Mouse (Mus musculus) induced T-regulatory cell, adult 2 months (primary cell): ENCODE measurements at regions not wholly inside any gene's neighbourhood (a gene's known extent, or its start where the extent isn't known, plus 50 kb on each side); places are given as distances from the start of the nearest gene placed in this dataset.

Experiments used
- DNase-seq: peaks from one replicate; pipeline ENCODE4 v3.0.0-alpha.2; 2012; ENCODE audit warnings: low read depth

DNA sequence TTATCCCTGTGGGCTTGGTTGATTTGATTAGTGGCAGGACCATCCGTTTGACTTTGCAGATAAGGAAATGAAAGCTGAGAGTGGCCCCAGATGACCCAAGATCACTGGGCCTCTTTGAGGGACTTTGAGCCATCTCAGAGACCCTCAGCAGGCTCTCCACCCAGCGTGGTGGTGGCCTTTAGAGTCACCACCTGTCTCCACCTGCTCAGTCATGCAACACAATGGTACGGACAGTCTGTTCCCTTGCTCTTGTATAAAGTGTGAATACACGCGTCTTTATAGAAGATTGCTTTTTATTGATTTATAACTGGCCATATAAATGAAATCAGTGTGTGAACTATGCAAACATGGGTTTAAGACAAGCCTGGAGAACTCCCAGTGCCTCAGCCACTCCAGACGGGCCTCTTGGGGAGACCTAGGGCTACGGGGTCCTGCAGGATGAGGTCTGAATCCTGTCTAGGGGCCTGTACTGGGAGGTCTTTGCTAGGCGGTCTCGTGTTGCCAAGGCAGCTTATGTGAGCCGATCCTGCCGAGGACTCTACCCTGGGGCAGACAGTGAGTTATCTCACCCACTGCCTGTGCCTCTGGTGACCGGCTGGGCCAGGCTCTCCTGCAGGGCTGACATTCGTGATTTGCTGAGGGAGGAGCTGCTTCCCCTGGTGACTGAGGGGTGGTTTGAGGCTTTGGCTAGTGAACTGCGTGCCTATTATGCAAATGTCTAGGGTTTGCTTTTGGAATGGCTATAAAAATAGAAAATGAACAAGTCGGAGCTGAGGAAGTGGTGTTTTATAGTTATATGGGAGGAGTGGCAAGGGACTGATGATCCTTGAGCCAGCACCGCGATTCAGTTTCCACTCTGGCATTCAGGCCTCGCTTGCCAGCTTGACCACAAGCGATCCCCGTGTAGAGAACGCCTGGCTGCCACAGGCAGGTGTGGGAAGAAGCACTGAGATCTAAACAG is 176.5 kb downstream of the Fam43a start:
- no peak for DNase-seq

DNA sequence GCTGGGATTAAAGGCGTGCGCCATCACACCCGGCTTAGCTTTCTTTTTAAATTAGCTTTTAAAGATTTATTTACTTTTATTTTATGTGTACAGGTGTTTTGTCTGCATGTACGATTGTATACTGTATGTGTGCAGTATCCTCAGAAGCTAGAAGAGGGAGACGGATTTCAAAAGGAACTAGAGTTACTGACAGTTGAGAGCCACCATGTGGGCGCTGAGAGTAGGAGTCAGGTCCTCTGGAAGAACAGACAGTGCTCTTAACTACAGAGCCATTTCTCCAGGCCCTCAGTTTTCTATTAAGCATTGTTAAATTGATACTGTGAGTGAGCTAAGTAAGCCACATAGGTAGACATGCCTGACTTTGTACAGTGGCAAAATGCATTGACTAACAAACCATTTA is 177.9 kb downstream of the Fam43a start:
- no peak for DNase-seq

DNA sequence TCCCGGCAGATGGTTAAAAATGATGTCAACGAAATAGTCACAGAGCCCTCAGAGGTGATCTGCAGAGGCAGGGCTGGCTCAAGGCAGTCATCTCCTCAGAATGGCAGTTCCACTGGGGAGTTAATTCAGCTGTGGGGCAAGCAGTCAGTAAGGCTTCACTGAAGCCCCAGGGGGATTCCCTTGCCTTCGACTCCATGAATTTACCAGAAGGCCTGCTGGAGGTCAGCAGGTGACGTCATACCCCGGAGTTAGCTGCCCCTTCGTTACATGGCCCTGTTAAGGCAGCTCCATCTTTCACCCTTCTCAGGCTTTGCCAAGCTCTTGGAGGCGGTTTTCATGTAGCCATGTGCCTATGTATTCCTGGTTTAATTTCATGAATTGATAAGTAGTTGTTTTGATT is 178.6 kb downstream of the Fam43a start:
- no peak for DNase-seq

DNA sequence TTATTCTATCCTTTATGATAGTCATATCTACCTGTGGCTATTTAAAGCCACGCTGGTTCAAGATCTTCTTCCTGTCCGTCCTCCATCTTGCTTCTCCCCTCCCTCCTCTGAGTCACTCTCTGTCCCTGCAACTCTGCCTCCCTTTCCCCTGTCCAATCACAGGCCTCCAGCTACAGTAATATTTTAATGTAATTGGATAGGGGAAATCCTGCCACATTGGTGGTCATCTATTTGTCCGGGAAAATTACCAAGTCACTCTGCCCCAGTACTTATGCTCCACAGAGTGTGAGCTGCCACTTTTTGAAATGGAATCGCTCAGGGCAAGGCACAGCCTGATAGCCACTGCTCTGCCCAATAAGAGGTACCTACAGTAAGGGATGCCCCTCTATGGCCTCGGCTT is 179.4 kb downstream of the Fam43a start:
- DNase-seq: no peak

DNA sequence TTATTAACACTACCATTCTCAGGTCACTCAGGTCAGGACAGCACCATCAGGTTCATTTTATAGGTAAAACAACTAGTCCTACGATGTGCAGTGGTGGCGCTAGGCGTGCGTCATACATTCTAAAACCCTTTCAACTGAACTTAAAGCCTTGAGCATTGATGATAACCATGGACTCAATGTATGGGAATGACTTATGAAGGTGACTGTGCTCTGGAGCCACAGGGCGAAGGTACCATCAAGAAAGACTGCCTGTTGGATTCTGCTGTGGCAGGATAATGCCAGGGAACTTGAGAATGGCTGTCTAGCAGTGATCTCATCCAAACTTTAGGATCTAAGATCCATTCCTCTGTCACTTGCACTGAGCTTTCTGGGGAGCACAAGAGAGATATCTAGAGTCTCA is 184.7 kb downstream of the Fam43a start:
- no peak for DNase-seq

DNA sequence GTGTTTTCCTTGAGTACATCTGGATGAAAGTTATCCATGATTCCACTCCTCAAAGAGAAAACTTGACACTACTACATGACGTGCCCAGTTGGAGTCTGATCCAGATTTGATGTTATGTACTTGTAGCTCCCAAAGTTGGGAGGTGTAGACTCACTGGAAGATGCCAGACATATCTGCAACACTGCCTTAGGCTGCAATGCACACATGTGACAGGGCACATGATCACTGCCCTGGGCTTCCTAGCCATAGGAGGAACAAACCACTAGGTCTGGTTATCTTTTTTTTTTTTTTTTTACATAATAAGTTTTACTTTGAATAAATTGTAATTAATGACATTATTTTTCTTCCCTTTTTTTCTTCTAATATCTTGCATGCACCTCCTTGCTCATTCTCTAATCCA is 185.4 kb downstream of the Fam43a start:
- DNase-seq: no peak

DNA sequence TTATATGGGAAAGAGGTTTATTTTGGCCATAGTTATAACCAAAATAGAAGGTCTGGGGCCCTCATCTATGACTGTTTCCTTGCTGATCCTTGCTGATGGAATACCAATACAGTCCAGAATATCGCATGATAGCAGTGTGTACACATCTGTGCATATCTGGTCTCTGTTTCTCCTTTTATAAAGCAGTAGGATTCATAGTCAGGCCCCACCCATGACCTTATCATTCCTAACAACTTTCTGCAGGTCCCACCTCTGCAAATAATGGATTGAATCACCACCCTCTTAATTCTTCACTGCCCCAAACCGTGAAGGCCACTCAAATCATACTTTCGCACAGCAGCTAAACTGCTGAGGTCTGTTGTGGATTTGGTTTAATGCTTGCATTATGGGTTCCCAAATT is 186.5 kb downstream of the Fam43a start:
- DNase-seq: no peak

DNA sequence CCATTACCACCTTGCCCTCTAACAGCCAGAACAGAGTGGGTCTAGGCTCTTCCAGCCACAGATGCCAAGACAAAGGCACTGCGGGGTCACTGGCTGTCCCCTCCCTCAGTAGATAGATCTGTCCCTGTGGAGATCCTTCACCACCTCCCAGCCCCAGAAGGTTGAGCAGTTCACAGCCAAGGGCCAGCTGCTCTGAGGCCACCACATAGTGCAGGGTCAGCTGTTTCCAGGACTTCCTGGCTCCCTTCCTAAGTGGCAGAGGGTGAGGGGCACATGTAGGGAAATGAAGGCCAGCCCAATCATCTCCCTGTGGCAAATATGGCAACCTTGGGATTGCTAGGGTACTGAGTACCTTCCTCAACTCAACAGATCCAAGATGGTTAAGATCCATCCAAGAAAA is 187.8 kb downstream of the Fam43a start:
- no peak for DNase-seq

DNA sequence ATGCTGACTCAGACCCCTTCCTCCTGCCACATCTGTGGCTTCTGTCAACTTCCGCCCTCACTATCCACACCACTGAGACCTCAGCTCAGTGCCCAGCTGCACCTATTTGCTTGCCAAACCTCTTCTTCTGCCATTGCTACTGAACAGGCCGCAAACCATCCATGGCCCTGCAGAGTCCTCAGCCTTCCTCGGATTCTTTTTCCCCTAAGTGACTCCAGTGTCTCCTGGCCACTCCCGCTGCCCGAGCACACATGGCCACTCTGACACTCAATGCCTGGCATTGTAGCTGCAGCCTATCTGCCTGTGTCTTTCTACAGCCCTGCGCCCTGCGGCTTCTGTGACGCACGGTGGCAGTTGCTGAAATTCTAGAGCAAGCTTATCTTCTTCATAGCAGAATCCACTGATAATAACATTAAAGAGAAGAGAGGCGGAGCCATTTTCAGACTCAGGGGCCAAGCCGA is 188.8 kb downstream of the Fam43a start:
- DNase-seq: no peak

DNA sequence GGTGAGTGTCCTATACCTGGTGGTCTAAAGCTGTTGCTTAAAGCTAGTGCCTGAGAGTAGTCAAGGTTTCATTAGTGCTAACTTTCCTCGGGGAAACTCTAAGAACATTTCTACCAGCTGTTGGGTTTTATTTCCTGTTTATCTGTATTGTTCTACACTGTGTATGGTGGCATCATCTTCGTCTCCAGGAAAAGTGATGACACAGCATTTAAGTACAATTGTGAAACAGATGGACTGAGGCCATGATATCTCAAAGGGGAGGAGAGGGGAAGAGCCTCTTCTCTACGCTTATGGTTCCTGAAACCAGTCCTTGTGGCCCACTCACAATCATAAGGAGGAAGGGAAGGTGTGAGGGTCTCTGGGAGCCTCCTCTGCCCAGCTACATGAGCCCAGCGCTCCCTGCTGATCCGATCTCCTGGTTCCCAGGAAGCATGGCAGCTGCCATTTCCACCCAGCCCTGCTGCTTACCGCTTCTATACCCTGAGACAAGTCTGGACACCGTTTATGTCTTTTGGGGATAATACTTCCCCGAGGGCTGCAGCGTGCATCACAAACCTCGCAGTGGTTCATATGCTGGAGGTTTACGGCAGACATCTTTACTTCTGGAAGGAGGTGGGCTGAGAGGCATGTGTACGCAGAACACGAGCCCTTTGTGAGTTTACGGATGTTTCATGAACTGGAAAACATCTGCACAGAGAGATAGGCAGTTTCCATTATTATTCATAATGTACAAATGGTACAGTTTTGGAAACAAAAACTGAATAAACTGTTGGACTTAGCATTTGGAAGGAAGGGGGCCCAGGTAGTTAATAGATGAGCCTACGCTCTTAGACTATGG is 189.6 kb downstream of the Fam43a start:
- DNase-seq: no peak

DNA sequence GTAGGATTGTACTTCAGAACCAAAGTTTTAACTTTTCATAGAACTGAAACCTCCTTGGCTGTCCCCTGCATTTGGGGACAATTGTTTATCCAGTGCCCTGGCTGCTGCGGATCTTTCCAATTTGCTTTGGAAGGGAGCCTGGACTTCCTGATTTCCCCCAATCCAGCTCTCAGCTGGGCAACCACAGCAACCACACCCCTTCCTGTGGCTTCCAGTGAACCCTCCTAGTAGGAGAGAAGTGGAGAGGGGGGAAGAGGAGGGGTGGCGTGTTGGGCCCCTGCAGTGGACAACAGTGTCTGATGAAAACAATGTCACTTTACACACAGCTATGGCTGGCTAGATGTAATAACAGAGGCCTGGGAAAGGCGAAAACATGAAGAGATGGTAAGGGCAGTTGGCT is 190.5 kb downstream of the Fam43a start:
- DNase-seq: no peak

DNA sequence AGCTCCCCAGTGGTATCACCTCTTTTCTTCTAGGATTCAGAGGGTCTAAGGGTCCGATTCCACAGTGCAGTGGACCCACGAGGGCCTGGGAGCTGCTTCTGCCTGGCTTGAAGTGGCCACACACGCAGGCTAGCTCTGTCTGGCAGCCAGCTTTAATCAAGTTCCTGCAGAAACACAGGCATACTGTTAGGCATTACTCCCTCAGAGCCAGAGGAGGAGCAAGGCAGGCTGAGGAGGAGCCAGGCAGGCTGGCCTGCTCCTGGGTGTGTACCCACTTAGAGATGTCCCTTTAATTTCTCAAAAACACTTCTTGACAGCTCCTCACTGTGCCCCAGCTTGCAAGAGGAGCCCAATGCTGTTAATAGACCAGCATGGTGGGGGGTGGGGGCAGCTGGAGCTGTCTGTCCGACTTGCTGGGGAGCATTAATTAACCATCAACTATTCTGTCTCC is 191.1 kb downstream of the Fam43a start:
- no peak for DNase-seq

DNA sequence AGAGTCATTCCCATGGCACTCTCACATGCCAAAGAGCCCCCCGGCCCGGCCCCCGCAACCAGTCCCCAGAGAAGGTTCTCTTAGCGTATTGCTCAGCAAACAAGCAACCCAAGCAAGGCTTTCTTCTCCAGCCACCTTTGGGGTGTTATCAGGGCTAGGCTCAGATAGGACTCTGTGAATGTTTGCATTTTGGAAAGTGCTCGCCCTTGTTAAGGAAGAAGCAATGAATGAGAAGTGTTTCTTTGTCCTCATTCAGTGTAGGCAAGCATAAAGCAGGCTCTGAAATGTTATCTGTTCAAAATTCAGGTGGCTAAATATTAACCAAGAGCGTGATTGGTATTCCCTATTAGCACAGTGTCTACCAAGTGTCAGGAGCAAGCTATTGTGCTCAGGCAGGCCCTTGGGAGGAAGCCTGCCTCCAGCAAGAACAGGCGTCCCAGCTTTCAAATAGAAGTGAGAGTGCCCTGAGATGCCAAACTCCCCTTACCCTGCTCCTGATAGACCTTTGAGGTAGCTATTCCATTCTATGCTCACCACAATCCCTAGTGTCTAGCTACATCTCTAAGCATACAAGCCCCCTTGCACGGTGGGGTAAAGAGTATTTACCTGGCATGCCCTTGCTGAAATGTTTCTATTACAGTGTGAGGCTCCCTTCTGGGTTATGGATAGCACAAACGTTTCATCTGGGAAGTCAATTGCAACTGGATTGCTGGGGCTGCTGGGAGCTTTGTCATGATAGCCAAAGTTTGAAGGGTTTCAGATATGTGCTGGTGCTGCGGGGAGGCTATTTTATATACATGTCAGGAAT is 191.7 kb downstream of the Fam43a start:
- DNase-seq: no peak

DNA sequence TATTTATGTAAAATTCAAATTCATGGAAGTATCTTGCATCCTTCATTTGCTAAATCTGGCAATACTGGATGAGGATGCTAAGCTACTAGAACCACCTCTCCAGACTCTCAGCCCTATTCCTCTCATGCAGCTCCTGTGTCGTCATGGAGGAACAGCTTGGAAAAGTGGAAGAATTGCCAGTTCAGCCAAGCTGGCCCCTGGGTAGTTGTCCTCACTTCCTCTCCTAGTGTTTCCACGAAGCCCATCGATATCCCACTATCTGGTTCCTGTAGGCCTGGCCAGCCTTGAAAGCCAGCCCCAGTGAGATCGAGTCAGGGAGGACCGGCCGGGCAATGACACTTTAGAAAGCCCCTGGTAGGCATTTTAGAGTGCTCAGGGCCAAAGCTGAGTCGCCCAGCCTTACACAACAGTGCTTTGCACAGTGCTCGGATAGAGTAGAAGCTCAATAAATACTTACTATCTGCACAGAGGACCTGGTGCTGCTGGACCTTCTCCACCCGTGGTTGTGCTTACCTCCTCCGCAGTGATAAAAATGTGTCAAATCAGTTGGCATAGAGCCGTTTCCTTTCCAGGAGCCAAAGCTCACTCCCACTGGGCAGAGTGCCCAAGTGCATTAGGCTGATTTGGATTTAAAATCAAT is 193.3 kb downstream of the Fam43a start:
- no peak for DNase-seq

DNA sequence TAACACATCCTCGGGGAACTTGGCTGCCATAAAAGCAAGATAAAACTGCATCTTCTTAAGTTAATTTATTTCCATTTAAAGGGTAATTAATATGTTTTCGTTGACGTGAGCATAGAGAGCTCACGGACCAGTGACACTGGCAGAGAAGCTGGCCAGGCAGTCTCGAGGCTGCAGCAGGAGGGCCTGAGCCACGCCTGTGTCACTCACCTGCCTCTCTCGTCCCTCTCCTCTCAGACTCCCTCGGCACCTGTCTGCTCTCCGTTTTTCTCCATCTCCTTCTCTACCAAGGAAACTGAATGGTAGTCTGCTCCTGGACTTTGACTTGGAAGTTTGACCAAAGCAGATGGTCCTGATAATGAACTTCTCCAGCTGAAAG is 193.8 kb downstream of the Fam43a start:
- no peak for DNase-seq

DNA sequence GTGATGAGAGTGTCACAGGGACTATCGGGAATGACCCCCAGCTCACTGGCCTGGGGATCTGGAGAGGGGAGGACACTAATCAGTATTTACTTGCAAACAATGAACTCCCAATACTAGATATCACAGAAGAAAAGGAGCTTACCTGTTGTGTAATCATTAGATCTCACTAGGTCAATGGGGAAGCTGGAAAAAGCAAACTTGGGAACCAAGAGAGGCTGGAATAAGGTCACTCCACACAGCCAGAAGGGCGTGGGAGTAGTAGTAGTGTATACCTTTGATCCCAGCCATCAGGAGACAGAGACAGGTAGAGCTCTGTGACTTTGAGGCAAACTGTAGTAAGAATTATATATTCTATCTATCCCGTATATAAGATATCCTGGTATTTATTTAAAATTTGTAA is 194.3 kb downstream of the Fam43a start:
- no peak for DNase-seq

DNA sequence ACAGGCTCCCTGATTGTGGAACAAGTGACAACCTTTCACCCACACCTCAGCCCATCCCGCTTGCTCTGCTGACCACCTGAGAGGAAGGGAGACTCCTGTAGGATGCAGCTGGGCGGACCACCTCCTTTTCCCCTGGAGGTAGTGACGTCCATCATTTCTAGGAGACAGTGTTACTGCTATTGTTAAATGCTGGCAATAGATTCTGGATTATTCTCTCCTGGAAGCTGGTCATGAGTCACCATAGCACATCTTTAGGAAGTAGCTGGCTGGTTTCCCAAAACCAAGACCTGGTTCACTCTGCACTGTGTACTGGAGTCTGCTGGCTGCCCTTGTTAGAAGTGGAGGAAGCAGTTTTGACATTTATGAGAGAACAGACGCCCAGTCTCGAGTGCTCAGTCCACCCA is 196.0 kb downstream of the Fam43a start:
- no peak for DNase-seq

DNA sequence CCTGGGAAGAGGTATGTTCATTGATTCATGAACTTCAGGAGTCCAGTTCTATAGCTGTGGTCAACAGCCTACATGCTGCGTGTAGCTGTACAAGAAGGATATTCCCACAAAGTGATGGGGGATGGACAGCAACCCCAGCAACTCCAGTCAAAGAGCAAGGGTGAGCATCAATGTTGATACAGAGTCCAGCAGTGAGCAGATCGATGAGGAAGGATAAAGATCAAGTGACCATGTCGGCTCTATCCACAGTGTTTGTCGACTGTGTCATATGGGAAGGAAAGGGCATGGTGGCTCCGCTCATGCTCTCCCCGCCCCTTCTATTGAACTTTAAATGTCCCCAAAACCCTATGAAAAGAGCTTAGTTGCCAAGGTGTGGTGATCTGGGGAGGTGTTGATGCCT is 196.6 kb downstream of the Fam43a start:
- no peak for DNase-seq

DNA sequence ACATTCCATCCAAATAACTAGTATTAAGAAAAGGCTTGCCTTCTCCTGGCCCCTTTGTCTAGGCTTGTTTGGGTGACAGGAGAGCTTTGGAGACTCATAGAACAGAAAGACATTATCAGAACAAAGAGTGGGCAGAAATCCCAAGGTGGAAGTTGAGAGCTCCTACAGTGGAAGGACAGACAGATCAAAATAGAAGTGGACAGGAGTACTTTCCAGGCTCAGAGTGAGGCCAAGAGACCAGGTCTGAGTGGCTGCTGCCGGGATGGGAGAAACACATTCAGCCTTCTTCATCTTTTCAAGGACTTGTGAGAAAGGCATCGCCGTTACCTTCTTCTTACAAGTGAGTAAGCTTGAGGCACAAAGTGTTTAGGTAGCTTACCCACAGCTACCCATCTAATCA is 197.5 kb downstream of the Fam43a start:
- no peak for DNase-seq

DNA sequence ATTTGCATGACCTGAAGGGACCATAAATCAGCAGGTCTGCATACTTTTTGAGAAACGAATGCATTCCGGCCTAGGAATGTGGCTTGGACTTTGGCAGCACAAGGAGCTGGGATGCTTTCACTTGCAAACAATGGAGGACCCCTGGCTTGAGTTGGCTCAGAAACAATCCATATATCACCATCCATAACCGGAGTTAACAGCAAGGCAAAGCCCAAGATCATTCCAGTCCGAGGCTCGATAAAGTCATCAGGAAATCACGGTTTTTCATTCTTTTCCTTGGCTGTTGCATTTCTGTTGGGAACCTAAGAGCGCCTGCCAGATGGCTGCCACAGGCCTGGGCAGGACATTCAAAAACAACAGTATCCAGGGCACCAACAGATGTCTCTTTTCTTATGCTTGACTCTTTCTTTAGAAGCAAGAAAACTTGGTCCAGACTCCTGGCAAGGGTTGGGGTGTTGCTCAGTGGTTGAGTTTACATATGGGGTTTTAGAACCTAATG is 198.5 kb downstream of the Fam43a start:
- no peak for DNase-seq

DNA sequence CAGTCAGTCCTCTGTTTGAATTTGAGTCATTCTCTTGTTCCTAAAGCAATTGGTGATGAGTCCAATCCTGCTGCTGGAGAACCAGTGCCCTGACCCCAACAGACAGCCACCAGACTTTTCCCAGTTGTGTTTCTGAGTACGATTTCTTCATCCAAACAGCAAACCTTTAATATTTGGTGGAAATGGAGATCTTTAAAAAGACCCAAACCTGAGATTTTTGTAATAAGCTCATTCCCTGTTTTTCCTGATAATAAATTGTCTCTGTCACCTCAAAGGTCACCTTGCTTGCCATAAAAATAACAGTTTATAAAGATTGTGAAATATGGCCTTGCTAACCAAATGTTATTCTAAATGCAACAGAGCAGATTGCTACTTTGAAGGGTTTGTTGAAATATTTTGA is 199.0 kb downstream of the Fam43a start:
- DNase-seq: no peak
